Mouse (Mus musculus) liver, adult 2 months (tissue): ENCODE data around the gene C030005K15Rik.

Source experiments
- CTCF ChIP-seq: fragments of 200-500 bp; IDR thresholded peaks from 2 replicates; pipeline ENCODE4 v1.5.1; 2011; ENCODE audit warnings: low read depth, low read length, control low read depth
- POLR2A ChIP-seq: fragments of 200-500 bp; IDR thresholded peaks from 2 replicates; pipeline ENCODE4 v1.6.1; 2011; ENCODE audit warnings: low read length, control low read depth; ENCODE audit not compliant: insufficient read depth; ENCODE audit errors: extremely low read depth

DNA sequence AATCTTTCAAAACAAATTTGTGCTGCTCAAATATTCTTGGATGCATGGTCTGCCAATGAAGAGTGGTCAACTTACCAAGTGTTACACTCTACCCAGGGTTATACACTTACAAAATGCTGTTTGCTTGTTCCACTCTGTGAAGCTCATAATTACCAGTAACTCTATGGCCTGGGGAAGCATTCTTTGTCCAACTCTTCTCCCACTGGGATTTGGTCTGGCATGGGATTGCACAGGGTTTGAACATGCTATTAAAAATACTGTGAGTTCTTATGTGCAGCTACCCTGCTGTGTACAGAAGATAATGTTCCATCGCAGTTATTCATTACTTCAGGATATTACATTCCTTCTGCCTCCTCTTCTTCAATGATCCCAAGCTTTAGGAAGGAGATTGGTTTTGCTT is 39.4 kb downstream of the C030005K15Rik start:
- TF ChIP-seq CTCF (no peak), POLR2A (no peak)
